Mouse (Mus musculus): ENCODE results near the gene Ldah. TPM values are rescaled to one million over a fixed set of nuclear protein-coding genes. Genes with fewer than 3 reads are reported as not detected.

Ldah gene
- polyA plus RNA-seq, 1 experiment from 2014 or later: 42.8 TPM

- H3K4me3 ChIP-seq: no peak overlapping the region
- peaks cover 27% of the 10 kb centered on the region for H3K36me3 ChIP-seq
- no peaks in the 10 kb centered on the region for H3K27me3 ChIP-seq (replicated peaks)
- no peaks in the 10 kb centered on the region for H3K4me1 ChIP-seq
- no peak overlapping the region for H3K4me2 ChIP-seq
- no peak for ATAC-seq
- H3K9ac ChIP-seq: no peak overlapping the region
- no peak overlapping the region for H3K27ac ChIP-seq
- H3K9me3 ChIP-seq (replicated peaks): no peaks in the 10 kb centered on the region
- 77% methylated on average over 10 of the region's 10 CpGs for WGBS (ENCODE audit: insufficient replicate concordance)
These were observed 113.6 kb downstream of the Ldah start for GRCm38 (mm10) chr12:8321506-8321905.

- H3K36me3 ChIP-seq: peaks cover 26% of the 10 kb centered on the region; the same call in 1 of the 2 replicates
- H3K4me1 ChIP-seq: no peaks in the 10 kb centered on the region
- no peaks in the 10 kb centered on the region for H3K27me3 ChIP-seq (replicated peaks)
- no peak for ATAC-seq
- no peak overlapping the region for H3K27ac ChIP-seq
- no peak overlapping the region for H3K4me2 ChIP-seq
- H3K9ac ChIP-seq: no peak overlapping the region
- no peaks in the 10 kb centered on the region for H3K9me3 ChIP-seq (replicated peaks)
- 76% methylated on average over 10 of the region's 10 CpGs for WGBS (ENCODE audit: insufficient replicate concordance)
- no peak overlapping the region for H3K4me3 ChIP-seq
These were observed 116.2 kb downstream of the Ldah start for GRCm38 (mm10) chr12:8324086-8324485.

- H3K9me3 ChIP-seq (replicated peaks): no peaks in the 10 kb centered on the region
- no peak overlapping the region for H3K4me2 ChIP-seq
- H3K4me1 ChIP-seq: no peaks in the 10 kb centered on the region
- H3K36me3 ChIP-seq: peaks cover 27% of the 10 kb centered on the region; the same call in 1 of the 2 replicates
- H3K4me3 ChIP-seq: no peak overlapping the region
- WGBS (ENCODE audit: insufficient replicate concordance): 84% methylated on average over 13 of the region's 13 CpGs
- H3K27ac ChIP-seq: no peak overlapping the region
- ATAC-seq: no peak
- no peaks in the 10 kb centered on the region for H3K27me3 ChIP-seq (replicated peaks)
- no peak overlapping the region for H3K9ac ChIP-seq
These were observed 117.5 kb downstream of the Ldah start for GRCm38 (mm10) chr12:8325245-8325942.

GRCm38 (mm10) chr12:8325943-8326522 lies 118.1 kb downstream of the Ldah start:
- H3K27me3 ChIP-seq (replicated peaks): no peaks in the 10 kb centered on the region
- H3K4me3 ChIP-seq: no peak overlapping the region
- no peak for ATAC-seq
- H3K27ac ChIP-seq: no peak overlapping the region
- peaks cover 27% of the 10 kb centered on the region; the same call in 1 of the 2 replicates for H3K36me3 ChIP-seq
- no peak overlapping the region for H3K9ac ChIP-seq
- H3K9me3 ChIP-seq (replicated peaks): no peaks in the 10 kb centered on the region
- no peak overlapping the region for H3K4me2 ChIP-seq
- WGBS (ENCODE audit: insufficient replicate concordance): 88% methylated on average over 17 of the region's 17 CpGs
- H3K4me1 ChIP-seq: no peaks in the 10 kb centered on the region

- Histone ChIP-seq H3K4me2 (no peak overlapping the region), H3K4me3 (no peak overlapping the region), H3K9me3 (replicated peaks) (no peaks in the 10 kb centered on the region), H3K27me3 (replicated peaks) (no peaks in the 10 kb centered on the region), H3K4me1 (no peaks in the 10 kb centered on the region), H3K36me3 (peaks cover 27% of the 10 kb centered on the region; the same call in 1 of the 2 replicates), H3K9ac (no peak overlapping the region), H3K27ac (no peak overlapping the region)
- 41% methylated on average over 17 of the region's 17 CpGs for WGBS (ENCODE audit: insufficient replicate concordance)
- ATAC-seq: peak; percentile 68; the same call in 1 of the 2 replicates
These were observed 119.1 kb downstream of the Ldah start for GRCm38 (mm10) chr12:8326825-8327674.

GRCm38 (mm10) chr12:8327675-8328053 lies 119.8 kb downstream of the Ldah start:
- peaks cover 25% of the 10 kb centered on the region; the same call in 1 of the 2 replicates for H3K36me3 ChIP-seq
- ATAC-seq: no peak
- no peaks in the 10 kb centered on the region for H3K27me3 ChIP-seq (replicated peaks)
- no peaks in the 10 kb centered on the region for H3K4me1 ChIP-seq
- H3K4me2 ChIP-seq: no peak overlapping the region
- H3K4me3 ChIP-seq: no peak overlapping the region
- WGBS (ENCODE audit: insufficient replicate concordance): 79% methylated on average over 1 of the region's 1 CpGs
- no peak overlapping the region for H3K27ac ChIP-seq
- no peak overlapping the region for H3K9ac ChIP-seq
- no peaks in the 10 kb centered on the region for H3K9me3 ChIP-seq (replicated peaks)

GRCm38 (mm10) chr12:8329236-8329635 lies 121.3 kb downstream of the Ldah start:
- peaks cover 19% of the 10 kb centered on the region; the same call in 1 of the 2 replicates for H3K36me3 ChIP-seq
- peaks cover 10% of the 10 kb centered on the region; the same call in 1 of the 2 replicates for H3K4me1 ChIP-seq
- WGBS (ENCODE audit: insufficient replicate concordance): 77% methylated on average over 7 of the region's 7 CpGs
- no peak overlapping the region for H3K9ac ChIP-seq
- ATAC-seq: no peak
- H3K9me3 ChIP-seq (replicated peaks): no peaks in the 10 kb centered on the region
- H3K4me3 ChIP-seq: no peak overlapping the region
- no peaks in the 10 kb centered on the region for H3K27me3 ChIP-seq (replicated peaks)
- H3K4me2 ChIP-seq: no peak overlapping the region
- no peak overlapping the region for H3K27ac ChIP-seq

- H3K4me1 ChIP-seq: peaks cover 11% of the 10 kb centered on the region; the same call in 1 of the 2 replicates
- H3K4me3 ChIP-seq: no peak overlapping the region
- no peak for ATAC-seq
- H3K4me2 ChIP-seq: no peak overlapping the region
- no peaks in the 10 kb centered on the region for H3K27me3 ChIP-seq (replicated peaks)
- WGBS (ENCODE audit: insufficient replicate concordance): 74% methylated on average over 14 of the region's 14 CpGs
- H3K9me3 ChIP-seq (replicated peaks): no peaks in the 10 kb centered on the region
- H3K27ac ChIP-seq: no peak overlapping the region
- no peak overlapping the region for H3K9ac ChIP-seq
- peaks cover 27% of the 10 kb centered on the region for H3K36me3 ChIP-seq
These were observed 123.7 kb downstream of the Ldah start for GRCm38 (mm10) chr12:8331489-8332173.

GRCm38 (mm10) chr12:8332174-8332542 lies 124.3 kb downstream of the Ldah start:
- H3K27ac ChIP-seq: no peak overlapping the region
- no peak overlapping the region for H3K4me2 ChIP-seq
- H3K27me3 ChIP-seq (replicated peaks): no peaks in the 10 kb centered on the region
- H3K9ac ChIP-seq: no peak overlapping the region
- no peak overlapping the region for H3K4me3 ChIP-seq
- peaks cover 11% of the 10 kb centered on the region; the same call in 1 of the 2 replicates for H3K4me1 ChIP-seq
- ATAC-seq: no peak
- 74% methylated on average over 5 of the region's 5 CpGs for WGBS (ENCODE audit: insufficient replicate concordance)
- no peaks in the 10 kb centered on the region for H3K9me3 ChIP-seq (replicated peaks)
- H3K36me3 ChIP-seq: peaks cover 31% of the 10 kb centered on the region

- H3K9ac ChIP-seq: no peak overlapping the region
- no peak overlapping the region for H3K4me2 ChIP-seq
- H3K27ac ChIP-seq: no peak overlapping the region
- H3K36me3 ChIP-seq: peaks cover 36% of the 10 kb centered on the region
- H3K27me3 ChIP-seq (replicated peaks): no peaks in the 10 kb centered on the region
- no peak overlapping the region for H3K4me3 ChIP-seq
- no peaks in the 10 kb centered on the region for H3K9me3 ChIP-seq (replicated peaks)
- H3K4me1 ChIP-seq: peaks cover 11% of the 10 kb centered on the region; the same call in 1 of the 2 replicates
- WGBS (ENCODE audit: insufficient replicate concordance): 65% methylated on average over 8 of the region's 8 CpGs
- peak; percentile 71 for ATAC-seq
These were observed 125.7 kb downstream of the Ldah start for GRCm38 (mm10) chr12:8333617-8334016.

GRCm38 (mm10) chr12:8334261-8334660 lies 126.4 kb downstream of the Ldah start:
- Histone ChIP-seq H3K9ac (no peak overlapping the region), H3K9me3 (replicated peaks) (no peaks in the 10 kb centered on the region), H3K4me2 (no peak overlapping the region), H3K27ac (no peak overlapping the region), H3K36me3 (peaks cover 33% of the 10 kb centered on the region), H3K4me3 (no peak overlapping the region), H3K27me3 (replicated peaks) (no peaks in the 10 kb centered on the region), H3K4me1 (peaks cover 11% of the 10 kb centered on the region; the same call in 1 of the 2 replicates)
- ATAC-seq: no peak
- 76% methylated on average over 4 of the region's 4 CpGs for WGBS (ENCODE audit: insufficient replicate concordance)
